Mouse (Mus musculus): Measurements from ENCODE around the gene Myom1. TPM values are rescaled to one million over a fixed set of nuclear protein-coding genes. Genes with fewer than 3 reads are reported as not detected.
A peak's percentile ranks its signal among the peaks of the same experiment; 100 is the strongest.

The Myom1 gene
- total and polyA plus RNA-seq, 2 experiments from 2014 or later = 238 to 392 TPM

DNA sequence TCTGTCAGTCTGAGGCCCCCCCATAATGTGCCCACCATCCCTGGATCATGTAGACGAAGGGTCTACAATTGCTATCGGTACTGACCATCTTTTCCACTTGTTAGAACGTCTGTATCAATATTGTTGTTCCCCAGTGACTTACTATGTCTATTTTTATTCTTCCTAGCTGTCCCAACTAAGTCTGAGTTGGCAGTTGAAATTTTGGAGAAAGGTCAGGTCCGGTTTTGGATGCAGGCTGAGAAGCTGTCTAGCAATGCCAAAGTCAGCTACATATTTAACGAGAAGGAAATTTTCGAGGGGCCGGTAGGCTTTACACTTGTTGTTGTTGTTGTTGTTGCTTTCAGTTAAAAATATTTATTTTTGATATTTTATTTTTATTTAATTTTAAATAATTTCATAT lies 102.9 kb downstream of the Myom1 start:
- H3K4me1 ChIP-seq (ENCODE audit: control insufficient read depth, insufficient read depth) = peaks cover 12% of the 10 kb centered on the region
- H3K9me3 ChIP-seq (replicated peaks; ENCODE audit: control insufficient read depth, low read length) = no peaks in the 10 kb centered on the region
- TF ChIP-seq CTCF (IDR thresholded peaks at IDR 0.05; ENCODE audit: low read depth) = no peak
- TF ChIP-seq EP300 (IDR thresholded peaks at IDR 0.05; ENCODE audit: low read depth) = no peak
- peaks cover 90% of the 10 kb centered on the region for H3K36me3 ChIP-seq (replicated peaks; ENCODE audit: control insufficient read depth, insufficient read depth, low read length)
- no peaks in the 10 kb centered on the region for H3K27me3 ChIP-seq (ENCODE audit: control insufficient read depth, insufficient read depth, low read length)
- H3K9ac ChIP-seq (replicated peaks; ENCODE audit: low read depth, low read length) = no peak overlapping the region
- H3K4me2 ChIP-seq (ENCODE audit: low read depth, low read length) = no peak overlapping the region
- DNase-seq (ENCODE audit: low spot score) = no peak
- WGBS = 73% methylated on average over 7 of the region's 7 CpGs
- no peak for ATAC-seq (ENCODE audit: insufficient read depth, low read depth)
- no peak overlapping the region for H3K4me3 ChIP-seq (ENCODE audit: low read depth, low read length)
- no peak overlapping the region for H3K27ac ChIP-seq (ENCODE audit: low read depth)

DNA sequence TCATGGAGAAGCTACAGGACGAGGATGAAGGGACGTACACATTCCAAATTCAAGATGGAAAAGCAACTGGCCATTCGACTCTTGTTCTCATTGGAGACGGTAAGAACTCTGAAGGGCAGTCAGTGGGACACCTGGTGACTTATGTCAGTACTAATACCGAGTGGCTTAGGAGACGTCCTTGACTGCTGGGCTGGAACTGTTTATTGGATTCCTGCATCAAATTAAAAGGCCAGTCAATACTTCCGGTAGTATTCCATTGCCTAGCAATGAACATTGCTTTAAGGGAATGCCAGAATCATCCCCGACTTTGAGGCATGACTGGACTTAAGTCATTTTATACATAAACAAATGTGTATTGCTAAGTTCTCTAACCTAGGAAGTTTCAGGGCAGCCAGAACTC lies 103.8 kb downstream of the Myom1 start:
- peaks cover 90% of the 10 kb centered on the region for H3K36me3 ChIP-seq (replicated peaks; ENCODE audit: control insufficient read depth, insufficient read depth, low read length)
- H3K27me3 ChIP-seq (ENCODE audit: control insufficient read depth, insufficient read depth, low read length) = no peaks in the 10 kb centered on the region
- TF ChIP-seq CTCF (IDR thresholded peaks at IDR 0.05; ENCODE audit: low read depth) (no peak), EP300 (IDR thresholded peaks at IDR 0.05; ENCODE audit: low read depth) (no peak)
- H3K4me1 ChIP-seq (ENCODE audit: control insufficient read depth, insufficient read depth) = peaks cover 12% of the 10 kb centered on the region
- no peak overlapping the region for H3K4me2 ChIP-seq (ENCODE audit: low read depth, low read length)
- no peaks in the 10 kb centered on the region for H3K9me3 ChIP-seq (replicated peaks; ENCODE audit: control insufficient read depth, low read length)
- H3K4me3 ChIP-seq (ENCODE audit: low read depth, low read length) = no peak overlapping the region
- H3K27ac ChIP-seq (ENCODE audit: low read depth) = no peak overlapping the region
- DNase-seq (ENCODE audit: low spot score) = no peak
- WGBS = 89% methylated on average over 8 of the region's 8 CpGs
- no peak for ATAC-seq (ENCODE audit: insufficient read depth, low read depth)
- no peak overlapping the region for H3K9ac ChIP-seq (replicated peaks; ENCODE audit: low read depth, low read length)

DNA sequence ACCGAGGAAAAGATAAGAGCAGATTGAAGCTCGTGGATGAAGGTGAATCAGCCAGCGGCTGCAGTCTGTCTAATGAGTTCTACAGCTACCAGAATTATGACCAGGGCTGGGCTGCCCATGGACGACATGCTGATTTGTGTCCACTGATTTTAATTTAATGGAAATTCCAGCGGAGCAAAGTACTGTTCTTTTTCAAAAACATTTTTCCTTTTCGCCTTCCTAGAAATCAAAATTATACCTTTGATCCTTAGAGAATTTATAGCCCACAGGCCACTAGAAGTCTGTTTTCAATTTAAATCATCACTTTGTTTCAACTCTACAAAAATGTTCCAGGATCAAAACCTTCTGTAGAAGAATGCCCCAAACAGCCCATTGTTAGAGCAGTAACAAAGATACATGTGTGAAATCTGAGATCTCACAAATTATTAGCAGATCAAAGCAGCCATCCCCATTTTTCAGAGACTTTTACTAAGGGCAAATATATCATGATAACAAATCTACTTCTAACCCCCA lies 108.4 kb downstream of the Myom1 start:
- no peak overlapping the region for H3K4me3 ChIP-seq (ENCODE audit: low read depth, low read length)
- peaks cover 93% of the 10 kb centered on the region for H3K36me3 ChIP-seq (replicated peaks; ENCODE audit: control insufficient read depth, insufficient read depth, low read length)
- H3K27ac ChIP-seq (ENCODE audit: low read depth) = no peak overlapping the region
- no peaks in the 10 kb centered on the region for H3K27me3 ChIP-seq (ENCODE audit: control insufficient read depth, insufficient read depth, low read length)
- ATAC-seq (ENCODE audit: insufficient read depth, low read depth) (no peak), DNase-seq (ENCODE audit: low spot score) (no peak)
- 80% methylated on average over 6 of the region's 6 CpGs for WGBS
- H3K4me1 ChIP-seq (ENCODE audit: control insufficient read depth, insufficient read depth) = no peaks in the 10 kb centered on the region
- H3K9ac ChIP-seq (replicated peaks; ENCODE audit: low read depth, low read length) = no peak overlapping the region
- TF ChIP-seq CTCF (IDR thresholded peaks at IDR 0.05; ENCODE audit: low read depth) = no peak
- TF ChIP-seq EP300 (IDR thresholded peaks at IDR 0.05; ENCODE audit: low read depth) = no peak
- no peak overlapping the region for H3K4me2 ChIP-seq (ENCODE audit: low read depth, low read length)
- no peaks in the 10 kb centered on the region for H3K9me3 ChIP-seq (replicated peaks; ENCODE audit: control insufficient read depth, low read length)

DNA sequence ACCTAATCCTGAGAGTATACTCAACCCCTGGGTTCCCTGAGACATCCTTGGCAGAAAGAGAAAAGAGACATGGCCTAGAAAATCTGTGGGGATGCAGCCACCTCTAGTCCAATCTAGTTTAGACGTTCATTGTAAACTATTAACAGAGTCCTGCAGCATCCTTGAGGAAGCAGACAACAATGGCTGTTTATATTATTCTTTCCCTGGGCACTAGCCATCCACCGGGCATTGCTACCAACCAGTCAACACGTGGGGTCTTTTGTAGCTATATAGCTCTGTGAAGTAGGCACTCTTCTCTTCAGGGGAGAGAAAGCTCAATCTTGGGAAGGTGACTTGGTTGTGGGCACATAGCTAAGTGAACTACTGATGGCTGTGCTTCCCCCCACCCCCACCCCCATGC lies 110.3 kb downstream of the Myom1 start:
- Histone ChIP-seq H3K4me1 (ENCODE audit: control insufficient read depth, insufficient read depth) (no peaks in the 10 kb centered on the region), H3K9me3 (replicated peaks; ENCODE audit: control insufficient read depth, low read length) (no peaks in the 10 kb centered on the region), H3K27ac (ENCODE audit: low read depth) (no peak overlapping the region), H3K27me3 (ENCODE audit: control insufficient read depth, insufficient read depth, low read length) (no peaks in the 10 kb centered on the region), H3K36me3 (replicated peaks; ENCODE audit: control insufficient read depth, insufficient read depth, low read length) (peaks cover 89% of the 10 kb centered on the region), H3K9ac (replicated peaks; ENCODE audit: low read depth, low read length) (no peak overlapping the region), H3K4me3 (ENCODE audit: low read depth, low read length) (no peak overlapping the region), H3K4me2 (ENCODE audit: low read depth, low read length) (no peak overlapping the region)
- DNase-seq (ENCODE audit: low spot score) = no peak
- no peak for ATAC-seq (ENCODE audit: insufficient read depth, low read depth)
- TF ChIP-seq CTCF (IDR thresholded peaks at IDR 0.05; ENCODE audit: low read depth) = no peak
- TF ChIP-seq EP300 (IDR thresholded peaks at IDR 0.05; ENCODE audit: low read depth) = no peak
- WGBS = 69% methylated on average over 3 of the region's 3 CpGs

DNA sequence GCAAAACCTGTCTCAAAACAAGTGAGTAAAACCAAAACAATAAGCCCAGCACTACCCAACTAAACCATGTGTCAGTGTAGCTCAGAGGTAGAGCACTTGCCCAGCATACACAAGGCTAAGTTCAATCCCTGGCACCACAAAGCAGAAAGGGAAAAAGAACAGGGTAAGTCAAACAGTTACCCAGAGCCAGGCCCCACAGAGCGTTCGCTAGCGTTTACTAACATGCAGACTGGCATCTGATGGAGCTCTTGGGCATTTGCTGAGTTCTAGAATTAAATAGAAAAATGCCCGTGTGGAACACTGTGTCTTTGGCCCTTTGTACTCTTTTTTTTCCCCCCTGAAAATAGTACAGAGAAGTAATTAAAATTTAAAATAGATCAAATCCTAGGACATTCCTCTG lies 111.8 kb downstream of the Myom1 start:
- peak overlapping the region; percentile 6; the same call in 1 of the 2 replicates for H3K27ac ChIP-seq (ENCODE audit: low read depth)
- H3K9ac ChIP-seq (replicated peaks; ENCODE audit: low read depth, low read length) = no peak overlapping the region
- no peak overlapping the region for H3K4me2 ChIP-seq (ENCODE audit: low read depth, low read length)
- H3K4me3 ChIP-seq (ENCODE audit: low read depth, low read length) = no peak overlapping the region
- peaks cover 82% of the 10 kb centered on the region for H3K36me3 ChIP-seq (replicated peaks; ENCODE audit: control insufficient read depth, insufficient read depth, low read length)
- WGBS = 85% methylated on average over 4 of the region's 4 CpGs
- H3K27me3 ChIP-seq (ENCODE audit: control insufficient read depth, insufficient read depth, low read length) = no peaks in the 10 kb centered on the region
- TF ChIP-seq EP300 (IDR thresholded peaks at IDR 0.05; ENCODE audit: low read depth) (no peak), CTCF (IDR thresholded peaks at IDR 0.05; ENCODE audit: low read depth) (no peak)
- peaks cover 4% of the 10 kb centered on the region; the same call in 1 of the 2 replicates for H3K4me1 ChIP-seq (ENCODE audit: control insufficient read depth, insufficient read depth)
- ATAC-seq (ENCODE audit: insufficient read depth, low read depth) = no peak
- no peaks in the 10 kb centered on the region for H3K9me3 ChIP-seq (replicated peaks; ENCODE audit: control insufficient read depth, low read length)
- no peak for DNase-seq (ENCODE audit: low spot score)

DNA sequence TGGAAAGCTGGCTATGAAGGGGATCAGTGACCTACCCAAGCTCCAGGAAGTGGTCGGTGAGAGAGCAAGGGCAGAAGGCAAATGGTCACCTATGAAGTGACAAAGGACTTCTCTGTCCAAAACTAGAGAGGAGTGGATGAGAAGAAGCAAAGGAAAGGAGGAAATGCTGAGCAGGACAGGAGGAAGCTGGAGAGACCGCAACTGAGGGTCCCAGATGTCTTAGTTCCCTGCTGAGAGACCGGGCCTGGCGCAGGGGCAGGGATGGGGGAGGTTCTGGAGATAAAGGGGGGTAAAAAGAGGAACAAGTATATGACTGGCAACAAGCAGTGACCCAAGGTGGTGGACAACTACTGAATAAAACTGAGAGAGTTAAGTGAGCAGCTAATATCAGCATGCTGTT lies 115.5 kb downstream of the Myom1 start:
- Histone ChIP-seq H3K4me1 (ENCODE audit: control insufficient read depth, insufficient read depth) (peaks cover 11% of the 10 kb centered on the region), H3K27ac (ENCODE audit: low read depth) (peak overlapping the region; percentile 47; the same call in 1 of the 2 replicates), H3K36me3 (replicated peaks; ENCODE audit: control insufficient read depth, insufficient read depth, low read length) (peaks cover 61% of the 10 kb centered on the region)

More for the DNA sequence above, 115.5 kb downstream of the Myom1 start:
- Histone ChIP-seq H3K27me3 (ENCODE audit: control insufficient read depth, insufficient read depth, low read length) (no peaks in the 10 kb centered on the region), H3K9ac (replicated peaks; ENCODE audit: low read depth, low read length) (no peak overlapping the region), H3K4me2 (ENCODE audit: low read depth, low read length) (no peak overlapping the region), H3K4me3 (ENCODE audit: low read depth, low read length) (no peak overlapping the region), H3K9me3 (replicated peaks; ENCODE audit: control insufficient read depth, low read length) (no peaks in the 10 kb centered on the region)
- WGBS = 69% methylated on average over 4 of the region's 4 CpGs
- TF ChIP-seq EP300 (IDR thresholded peaks at IDR 0.05; ENCODE audit: low read depth) (no peak), CTCF (IDR thresholded peaks at IDR 0.05; ENCODE audit: low read depth) (no peak)
- DNase-seq (ENCODE audit: low spot score) (no peak), ATAC-seq (ENCODE audit: insufficient read depth, low read depth) (no peak)
